Mouse (Mus musculus): ENCODE measurements around the gene Car5a.

GRCm38 (mm10) chr8:121952122-121952521 is 7.4 kb upstream of the Car5a start:
- no peak for TF ChIP-seq GATA1 (IDR thresholded peaks at IDR 0.05; ENCODE audit: low read length)
- no peak for TF ChIP-seq TAL1 (IDR thresholded peaks at IDR 0.05; ENCODE audit: low read length)

Data from erythroblast, embryonic 14.5 days (primary cell).